Mouse (Mus musculus): ENCODE measurements around the gene Tlr7.

- no peak for TF ChIP-seq GATA1 (IDR thresholded peaks at IDR 0.05; ENCODE audit: borderline replicate concordance, low read length)
- no peak for TF ChIP-seq FLI1 (IDR thresholded peaks at IDR 0.05; ENCODE audit: low read length)
These were observed 738 bp downstream of the Tlr7 start for GRCm38 (mm10) chrX:167329620-167330019.

Measured in megakaryocyte, embryonic 14.5 days (primary cell).